Mouse (Mus musculus): ENCODE results near the gene Ier2.

Ier2 gene

GRCm38 (mm10) chr8:84664566-84665384 is 2.1 kb upstream of the Ier2 start:
- CTCF ChIA-PET = interaction anchor here (0.6 kb wide), 2 partner anchors 42 to 458 kb away, joined by 3 to 4 read pairs; no protein-coding TSS in a partner anchor

- CTCF ChIA-PET = no interaction called here
Observed at GRCm38 (mm10) chr8:84663483-84664327, 1.1 kb upstream of the Ier2 start.

GRCm38 (mm10) chr8:84661961-84662571 is 586 bp downstream of the Ier2 start:
- CTCF ChIA-PET = no interaction called here

- CTCF ChIA-PET = interaction anchor here (0.7 to 1.0 kb wide), 2 partner anchors 18 to 65 kb away, joined by 3 read pairs; no protein-coding TSS in a partner anchor
Observed at GRCm38 (mm10) chr8:84661458-84661871, 1.2 kb downstream of the Ier2 start.

- CTCF ChIA-PET = interaction anchor here (0.7 to 1.4 kb wide), 4 partner anchors 18 to 154 kb away, joined by 3 to 4 read pairs (median 3); no protein-coding TSS in a partner anchor
Observed at GRCm38 (mm10) chr8:84660819-84661457, 1.7 kb downstream of the Ier2 start.

- CTCF ChIA-PET = interaction anchor here (0.8 to 1.4 kb wide), 3 partner anchors 18 to 1040 kb away, joined by 3 to 4 read pairs (median 4); partner anchors contain the start of gene Neto2
Observed at GRCm38 (mm10) chr8:84659936-84660818, 2.5 kb downstream of the Ier2 start.

- CTCF ChIA-PET = interaction anchor here (0.7 kb wide), 2 partner anchors 17 to 670 kb away, joined by 7 to 10 read pairs; no protein-coding TSS in a partner anchor
Observed at GRCm38 (mm10) chr8:84658951-84659350, 3.7 kb downstream of the Ier2 start.

- CTCF ChIA-PET = interaction anchor here (0.5 to 0.8 kb wide), 2 partner anchors 15 to 19 kb away, joined by 3 read pairs; no protein-coding TSS in a partner anchor
Observed at GRCm38 (mm10) chr8:84657680-84658079, 5.0 kb downstream of the Ier2 start.

GRCm38 (mm10) chr8:84657203-84657602 is 5.4 kb downstream of the Ier2 start:
- CTCF ChIA-PET = interaction anchor here (0.6 to 0.8 kb wide), 3 partner anchors 15 to 191 kb away, joined by 3 to 7 read pairs (median 5); no protein-coding TSS in a partner anchor

GRCm38 (mm10) chr8:84656641-84657126 is 6.0 kb downstream of the Ier2 start:
- CTCF ChIA-PET = interaction anchor here (0.6 to 0.7 kb wide), 2 partner anchors 52 to 191 kb away, joined by 5 to 7 read pairs; no protein-coding TSS in a partner anchor

GRCm38 (mm10) chr8:84656191-84656525 is 6.5 kb downstream of the Ier2 start:
- CTCF ChIA-PET = no interaction called here

- CTCF ChIA-PET = no interaction called here
Observed at GRCm38 (mm10) chr8:84655336-84656190, 7.1 kb downstream of the Ier2 start.

- CTCF ChIA-PET = no interaction called here
Observed at GRCm38 (mm10) chr8:84654597-84654996, 8.1 kb downstream of the Ier2 start.

- CTCF ChIA-PET = interaction anchor here (0.7 kb wide), 2 partner anchors 41 to 53 kb away, joined by 3 to 5 read pairs; no protein-coding TSS in a partner anchor
Observed at GRCm38 (mm10) chr8:84653092-84653631, 9.5 kb downstream of the Ier2 start.

GRCm38 (mm10) chr8:84650213-84650612 is 12.4 kb downstream of the Ier2 start:
- CTCF ChIA-PET = no interaction called here

- CTCF ChIA-PET = interaction anchor here (0.6 kb wide), 1 partner anchor 27 kb away, joined by 7 read pairs; no protein-coding TSS in a partner anchor
Observed at GRCm38 (mm10) chr8:84647461-84647901, 15.2 kb downstream of the Ier2 start.

- CTCF ChIA-PET = no interaction called here
Observed at GRCm38 (mm10) chr8:84646800-84647199, 15.9 kb downstream of the Ier2 start.

GRCm38 (mm10) chr8:84643019-84643418 is 19.6 kb downstream of the Ier2 start:
- CTCF ChIA-PET = interaction anchor here (1.0 kb wide), 2 partner anchors 15 to 18 kb away, joined by 3 read pairs; no protein-coding TSS in a partner anchor

Data from spleen, embryonic (tissue).